Mouse (Mus musculus) c-Kit-positive CD71-positive TER-119-positive erythroid progenitor cells, embryonic 14.5 days (primary cell): ENCODE data around the gene Krt12.
A peak's percentile ranks its signal among the peaks of the same experiment; 100 is the strongest.

Experiments used
- DNase-seq: peaks from one replicate; pipeline ENCODE4 v3.0.0-alpha.2; 2013; ENCODE audit warnings: low spot score

Gene Krt12

GRCm38 (mm10) chr11:99422159-99422558, at the start of gene Krt12:
TSS of gene Krt12 (minus strand) at chr11:99422259.
- DNase-seq = no peak

GRCm38 (mm10) chr11:99469228-99469627, 47.2 kb upstream of the Krt12 start:
- no peak for DNase-seq

- no peak for DNase-seq
Observed at GRCm38 (mm10) chr11:99468566-99468965, 46.5 kb upstream of the Krt12 start.

- no peak for DNase-seq
Observed at GRCm38 (mm10) chr11:99466316-99466715, 44.3 kb upstream of the Krt12 start.

- DNase-seq = peak; percentile 49
Observed at GRCm38 (mm10) chr11:99464836-99465235, 42.8 kb upstream of the Krt12 start.

- DNase-seq = peak; percentile 22
Observed at GRCm38 (mm10) chr11:99463155-99463554, 41.1 kb upstream of the Krt12 start.

GRCm38 (mm10) chr11:99461736-99462135, 39.7 kb upstream of the Krt12 start:
- no peak for DNase-seq

GRCm38 (mm10) chr11:99458887-99459286, 36.8 kb upstream of the Krt12 start:
- DNase-seq = no peak

GRCm38 (mm10) chr11:99454759-99455158, 32.7 kb upstream of the Krt12 start:
- DNase-seq = no peak

- no peak for DNase-seq
Observed at GRCm38 (mm10) chr11:99454044-99454443, 32.0 kb upstream of the Krt12 start.

- no peak for DNase-seq
Observed at GRCm38 (mm10) chr11:99448769-99449168, 26.7 kb upstream of the Krt12 start.

- no peak for DNase-seq
Observed at GRCm38 (mm10) chr11:99441220-99441619, 19.2 kb upstream of the Krt12 start.

- no peak for DNase-seq
Observed at GRCm38 (mm10) chr11:99439465-99439864, 17.4 kb upstream of the Krt12 start.

- DNase-seq = no peak
Observed at GRCm38 (mm10) chr11:99437972-99438371, 15.9 kb upstream of the Krt12 start, which contains the start of gene Krt20. TSS of gene Krt20 (minus strand) at chr11:99438150.

GRCm38 (mm10) chr11:99436625-99437024, 14.6 kb upstream of the Krt12 start:
- DNase-seq = no peak

GRCm38 (mm10) chr11:99430670-99431069, 8.6 kb upstream of the Krt12 start:
- DNase-seq = no peak

- no peak for DNase-seq
Observed at GRCm38 (mm10) chr11:99420586-99420985, 1.5 kb downstream of the Krt12 start.

GRCm38 (mm10) chr11:99417819-99418218, 4.2 kb downstream of the Krt12 start:
- DNase-seq = no peak

- DNase-seq = no peak
Observed at GRCm38 (mm10) chr11:99416902-99417301, 5.2 kb downstream of the Krt12 start.

GRCm38 (mm10) chr11:99414463-99415147, 7.5 kb downstream of the Krt12 start:
- no peak for DNase-seq

- peak; percentile 17 for DNase-seq
Observed at GRCm38 (mm10) chr11:99413247-99413646, 8.8 kb downstream of the Krt12 start.

- no peak for DNase-seq
Observed at GRCm38 (mm10) chr11:99406186-99406585, 15.9 kb downstream of the Krt12 start.

GRCm38 (mm10) chr11:99399956-99400549, 22.0 kb downstream of the Krt12 start:
- no peak for DNase-seq

- DNase-seq = no peak
Observed at GRCm38 (mm10) chr11:99398832-99399231, 23.2 kb downstream of the Krt12 start.
